Mouse (Mus musculus): ENCODE results near the gene Tollip. TPM values are rescaled to one million over a fixed set of nuclear protein-coding genes. Genes with fewer than 3 reads are reported as not detected.

Gene Tollip
- polyA plus RNA-seq, 1 experiment from 2014 or later = 52.0 TPM

DNA sequence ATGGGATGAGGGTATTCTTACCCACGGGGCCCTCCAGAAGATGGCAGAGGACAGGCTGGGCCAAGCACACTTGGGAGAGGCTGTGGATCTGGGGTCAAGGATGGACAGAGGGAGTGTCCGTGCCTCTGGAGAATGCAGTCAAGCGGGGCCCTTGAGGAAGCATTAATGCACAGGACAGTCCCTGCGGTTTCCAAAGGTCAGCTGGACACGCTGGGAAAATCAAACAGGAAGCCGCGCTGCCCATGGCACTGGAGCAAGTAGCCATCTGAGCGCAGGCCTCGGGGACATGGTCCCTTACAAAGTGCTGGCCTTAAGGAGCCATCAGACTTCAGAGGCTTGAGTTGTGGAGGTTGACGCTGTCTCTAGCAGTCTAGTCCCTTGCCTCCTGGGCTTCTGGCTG is 78.0 kb downstream of the Tollip start:
- Histone ChIP-seq H3K27me3 (ENCODE audit: control insufficient read depth, insufficient read depth, low read length) (no peaks in the 10 kb centered on the region), H3K27ac (ENCODE audit: low read length) (no peak overlapping the region), H3K9me3 (replicated peaks; ENCODE audit: control insufficient read depth, low read length) (no peaks in the 10 kb centered on the region), H3K4me2 (ENCODE audit: low read depth, low read length) (no peak overlapping the region), H3K9ac (ENCODE audit: low read length) (no peak overlapping the region), H3K4me3 (replicated peaks; ENCODE audit: low read length) (no peak overlapping the region), H3K4me1 (ENCODE audit: control insufficient read depth, insufficient read depth, low read length) (no peaks in the 10 kb centered on the region), H3K36me3 (ENCODE audit: control insufficient read depth, insufficient read depth, low read length) (no peaks in the 10 kb centered on the region)
- ATAC-seq (ENCODE audit: insufficient read depth, low FRiP score) = no peak
- 83% methylated on average over 10 of the region's 10 CpGs for WGBS

DNA sequence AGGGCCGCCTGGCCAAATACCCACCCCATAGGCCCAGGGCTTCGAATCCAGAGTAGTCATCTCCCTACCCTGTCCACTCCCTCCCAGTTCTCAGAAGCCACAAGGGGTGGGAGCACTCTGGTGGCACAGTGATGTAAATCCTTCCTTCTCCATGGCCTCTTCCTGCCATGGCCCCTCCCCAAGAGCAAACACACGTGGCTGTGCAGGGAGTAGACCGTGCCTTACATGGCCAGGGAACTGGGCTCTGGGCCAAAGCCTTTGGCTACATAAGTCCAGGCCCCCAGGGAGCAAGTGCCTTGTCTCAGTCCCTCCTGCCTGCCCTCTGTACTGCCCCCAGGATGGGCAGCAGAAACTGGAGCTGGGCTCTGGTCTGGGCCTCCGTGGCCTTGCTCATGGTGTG is 79.5 kb downstream of the Tollip start, which contains the start of gene Muc5b:
Muc5b (plus strand) TSS at position 292 of the 400 bp plus-strand sequence.
- ATAC-seq (ENCODE audit: insufficient read depth, low FRiP score) = peak; percentile 81
- H3K4me3 ChIP-seq (replicated peaks; ENCODE audit: low read length) = no peak within 1 kb of the TSS
- no peak within 1 kb of the TSS for H3K4me2 ChIP-seq (ENCODE audit: low read depth, low read length)
- no peaks in the 10 kb centered on the region for H3K27me3 ChIP-seq (ENCODE audit: control insufficient read depth, insufficient read depth, low read length)
- 45% methylated on average over 5 of the region's 5 CpGs for WGBS
- no peaks in the 10 kb centered on the region for H3K36me3 ChIP-seq (ENCODE audit: control insufficient read depth, insufficient read depth, low read length)
- H3K27ac ChIP-seq (ENCODE audit: low read length) = no peak within 1 kb of the TSS
- no peaks in the 10 kb centered on the region for H3K4me1 ChIP-seq (ENCODE audit: control insufficient read depth, insufficient read depth, low read length)
- no peaks in the 10 kb centered on the region for H3K9me3 ChIP-seq (replicated peaks; ENCODE audit: control insufficient read depth, low read length)
- H3K9ac ChIP-seq (ENCODE audit: low read length) = no peak within 1 kb of the TSS

DNA sequence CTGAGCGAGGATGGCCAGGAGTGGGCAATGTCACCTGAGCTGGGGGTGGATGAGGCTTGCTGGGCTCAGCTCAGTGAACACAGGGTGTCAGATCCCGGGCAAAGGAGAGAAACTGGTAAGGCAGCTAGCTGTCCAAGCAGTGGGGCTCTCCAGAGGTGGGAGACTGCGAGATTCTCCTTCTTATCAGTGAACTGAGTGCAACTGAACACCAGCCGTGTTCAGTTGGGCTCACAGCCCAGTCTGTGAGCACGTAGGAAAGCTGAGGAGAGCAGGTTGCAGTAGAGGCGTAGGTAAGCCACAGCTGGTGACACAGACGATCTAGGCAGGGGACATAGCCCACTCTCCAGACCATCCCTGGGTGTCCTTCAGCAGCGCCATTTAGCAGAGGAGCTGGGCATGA is 81.9 kb downstream of the Tollip start:
- ATAC-seq (ENCODE audit: insufficient read depth, low FRiP score) = no peak
- 72% methylated on average over 8 of the region's 8 CpGs for WGBS
- H3K27me3 ChIP-seq (ENCODE audit: control insufficient read depth, insufficient read depth, low read length) = no peaks in the 10 kb centered on the region
- H3K9ac ChIP-seq (ENCODE audit: low read length) = no peak overlapping the region
- H3K9me3 ChIP-seq (replicated peaks; ENCODE audit: control insufficient read depth, low read length) = no peaks in the 10 kb centered on the region
- H3K36me3 ChIP-seq (ENCODE audit: control insufficient read depth, insufficient read depth, low read length) = no peaks in the 10 kb centered on the region
- H3K4me1 ChIP-seq (ENCODE audit: control insufficient read depth, insufficient read depth, low read length) = no peaks in the 10 kb centered on the region
- H3K4me2 ChIP-seq (ENCODE audit: low read depth, low read length) = no peak overlapping the region
- no peak overlapping the region for H3K4me3 ChIP-seq (replicated peaks; ENCODE audit: low read length)
- no peak overlapping the region for H3K27ac ChIP-seq (ENCODE audit: low read length)

DNA sequence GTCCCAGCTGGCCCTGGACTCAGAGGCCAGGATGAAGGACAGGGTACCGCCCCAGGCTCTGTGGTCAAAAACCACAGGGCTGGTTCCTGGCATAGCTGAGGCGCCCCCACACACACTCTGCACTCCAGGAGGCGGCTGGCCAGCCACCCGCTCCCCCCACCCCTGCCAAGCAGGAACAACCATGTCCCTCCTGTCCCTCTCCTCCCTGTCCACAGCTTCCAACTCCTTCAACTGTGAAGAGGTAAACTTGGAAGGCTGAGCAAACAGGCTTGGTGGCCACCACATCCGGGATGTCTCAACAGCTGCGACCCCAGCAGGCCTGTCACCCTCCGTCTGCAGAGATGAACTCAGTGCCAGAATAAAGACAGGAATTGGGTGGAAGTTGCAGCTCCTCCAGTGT is 82.4 kb downstream of the Tollip start:
- H3K4me1 ChIP-seq (ENCODE audit: control insufficient read depth, insufficient read depth, low read length) = no peaks in the 10 kb centered on the region
- no peak overlapping the region for H3K4me2 ChIP-seq (ENCODE audit: low read depth, low read length)
- no peaks in the 10 kb centered on the region for H3K36me3 ChIP-seq (ENCODE audit: control insufficient read depth, insufficient read depth, low read length)
- WGBS = 70% methylated on average over 7 of the region's 7 CpGs
- H3K9ac ChIP-seq (ENCODE audit: low read length) = no peak overlapping the region
- H3K27me3 ChIP-seq (ENCODE audit: control insufficient read depth, insufficient read depth, low read length) = no peaks in the 10 kb centered on the region
- ATAC-seq (ENCODE audit: insufficient read depth, low FRiP score) = no peak
- H3K4me3 ChIP-seq (replicated peaks; ENCODE audit: low read length) = no peak overlapping the region
- no peaks in the 10 kb centered on the region for H3K9me3 ChIP-seq (replicated peaks; ENCODE audit: control insufficient read depth, low read length)
- H3K27ac ChIP-seq (ENCODE audit: low read length) = no peak overlapping the region

Other genes starting within 250 kb of the Tollip start
- 2.5 and 3.2 TPM in 2 replicates for gene Muc2, start 228.2 kb downstream of the Tollip start, polyA plus RNA-seq (2015; fragmentation: Nextera tagmentation; extraction: Ambion mirVana)
- 2.4 and 3.1 TPM in 2 replicates for gene Muc5ac, start 129.5 kb downstream of the Tollip start, polyA plus RNA-seq (2015; fragmentation: Nextera tagmentation; extraction: Ambion mirVana)
- 1.2 and 2.0 TPM in 2 replicates for gene Muc5b, start 79.4 kb downstream of the Tollip start, polyA plus RNA-seq (2015; fragmentation: Nextera tagmentation; extraction: Ambion mirVana)
- gene Brsk2, start 31.2 kb upstream of the Tollip start, polyA plus RNA-seq (2015; fragmentation: Nextera tagmentation; extraction: Ambion mirVana) = 1.4 TPM in 2 replicates
- gene Mob2, start 142.6 kb upstream of the Tollip start, polyA plus RNA-seq (2015; fragmentation: Nextera tagmentation; extraction: Ambion mirVana) = 73.9 and 75.9 TPM in 2 replicates
- 6.4 TPM in 2 replicates for gene Dusp8, start 177.3 kb upstream of the Tollip start, polyA plus RNA-seq (2015; fragmentation: Nextera tagmentation; extraction: Ambion mirVana)
- gene Gm45618, start 202.2 kb upstream of the Tollip start, polyA plus RNA-seq (2015; fragmentation: Nextera tagmentation; extraction: Ambion mirVana) = not detected in 2 replicates
- gene Gm39115, start 217.5 kb upstream of the Tollip start, polyA plus RNA-seq (2015; fragmentation: Nextera tagmentation; extraction: Ambion mirVana) = not detected in 2 replicates
- not detected in 2 replicates for gene Gm45337, start 226.1 kb upstream of the Tollip start, polyA plus RNA-seq (2015; fragmentation: Nextera tagmentation; extraction: Ambion mirVana)
- gene Gm29735, start 238.6 kb upstream of the Tollip start, polyA plus RNA-seq (2015; fragmentation: Nextera tagmentation; extraction: Ambion mirVana) = not detected in 2 replicates
- gene Gm4553, start 247.2 kb upstream of the Tollip start, polyA plus RNA-seq (2015; fragmentation: Nextera tagmentation; extraction: Ambion mirVana) = not detected in 2 replicates

Data from stomach, embryonic 16.5 days (tissue).